Mouse (Mus musculus): ENCODE data around the gene Rgma. TPM values are rescaled to one million over a fixed set of nuclear protein-coding genes. Genes with fewer than 3 reads are reported as not detected.

Gene Rgma
- polyA plus RNA-seq, 1 experiment from 2014 or later = 4.8 TPM

DNA sequence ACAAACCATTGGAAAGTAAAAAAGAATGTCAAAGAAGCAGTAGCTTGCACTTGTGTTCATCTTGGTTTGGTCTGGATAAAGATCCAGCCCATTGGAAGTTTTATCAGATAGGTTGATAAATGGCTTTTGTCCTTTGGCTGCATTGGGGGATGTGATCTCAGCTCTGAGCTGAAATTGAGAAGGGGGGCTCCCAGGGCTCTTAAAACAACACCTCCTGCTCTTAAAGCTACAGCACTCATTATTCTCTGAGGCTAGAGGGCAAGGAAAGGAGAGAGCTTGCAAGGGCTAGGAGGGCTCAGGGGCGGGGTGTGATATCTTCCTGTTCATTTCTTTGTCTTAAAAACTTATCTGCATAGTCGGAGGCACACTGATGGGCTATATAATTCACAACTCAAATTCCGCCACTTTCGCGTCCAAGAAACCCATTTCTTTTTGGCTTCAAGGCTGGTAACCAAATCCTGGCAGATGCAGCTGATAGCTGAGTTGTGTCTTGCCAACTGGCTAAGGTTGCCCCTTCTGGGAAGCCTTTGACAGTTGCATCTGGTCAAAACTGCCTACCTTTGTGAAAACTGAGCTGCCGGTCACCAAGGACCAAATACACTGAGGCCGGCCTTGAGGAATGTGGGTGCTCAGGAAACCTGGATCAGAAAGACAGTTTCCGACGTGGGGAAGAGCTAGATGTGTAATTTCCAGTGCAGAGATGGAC lies 18.2 kb downstream of the Rgma start:
- peak overlapping the region; percentile 94 for H3K4me2 ChIP-seq (replicated peaks; ENCODE audit: low read depth, low read length)
- ATAC-seq = no peak
- H3K36me3 ChIP-seq (ENCODE audit: insufficient read depth, low read length) = no peaks in the 10 kb centered on the region
- H3K27me3 ChIP-seq (replicated peaks; ENCODE audit: insufficient read depth, low read length) = no peaks in the 10 kb centered on the region
- H3K9me3 ChIP-seq (ENCODE audit: low read length) = no peaks in the 10 kb centered on the region
- no peak for DNase-seq (ENCODE audit: low spot score)
- H3K9ac ChIP-seq (replicated peaks; ENCODE audit: low read depth) = no peak overlapping the region
- H3K27ac ChIP-seq (ENCODE audit: low read length) = no peak overlapping the region
- WGBS = 29% methylated on average over 9 of the region's 9 CpGs
- TF ChIP-seq CTCF (IDR thresholded peaks at IDR 0.05) (no peak), EP300 (IDR thresholded peaks at IDR 0.05) (no peak)
- H3K4me3 ChIP-seq (ENCODE audit: low read depth, low read length) = no peak overlapping the region
- peaks cover 7% of the 10 kb centered on the region for H3K4me1 ChIP-seq (ENCODE audit: insufficient read depth, low read depth, low read length)

- WGBS = 41% methylated on average over 4 of the region's 4 CpGs
- no peaks in the 10 kb centered on the region for H3K9me3 ChIP-seq (ENCODE audit: low read length)
- H3K4me1 ChIP-seq (ENCODE audit: insufficient read depth, low read depth, low read length) = peaks cover 11% of the 10 kb centered on the region
- no peak overlapping the region for H3K9ac ChIP-seq (replicated peaks; ENCODE audit: low read depth)
- H3K27me3 ChIP-seq (replicated peaks; ENCODE audit: insufficient read depth, low read length) = no peaks in the 10 kb centered on the region
- peak overlapping the region; percentile 94 for H3K4me2 ChIP-seq (replicated peaks; ENCODE audit: low read depth, low read length)
- H3K36me3 ChIP-seq (ENCODE audit: insufficient read depth, low read length) = no peaks in the 10 kb centered on the region
- no peak for TF ChIP-seq EP300 (IDR thresholded peaks at IDR 0.05)
- no peak for TF ChIP-seq CTCF (IDR thresholded peaks at IDR 0.05)
- no peak overlapping the region for H3K4me3 ChIP-seq (ENCODE audit: low read depth, low read length)
- H3K27ac ChIP-seq (ENCODE audit: low read length) = no peak overlapping the region
- DNase-seq (ENCODE audit: low spot score) = peak; percentile 46
- ATAC-seq = no peak
Measured at GRCm38 (mm10) chr7:73394013-73394409, 18.7 kb downstream of the Rgma start.

DNA sequence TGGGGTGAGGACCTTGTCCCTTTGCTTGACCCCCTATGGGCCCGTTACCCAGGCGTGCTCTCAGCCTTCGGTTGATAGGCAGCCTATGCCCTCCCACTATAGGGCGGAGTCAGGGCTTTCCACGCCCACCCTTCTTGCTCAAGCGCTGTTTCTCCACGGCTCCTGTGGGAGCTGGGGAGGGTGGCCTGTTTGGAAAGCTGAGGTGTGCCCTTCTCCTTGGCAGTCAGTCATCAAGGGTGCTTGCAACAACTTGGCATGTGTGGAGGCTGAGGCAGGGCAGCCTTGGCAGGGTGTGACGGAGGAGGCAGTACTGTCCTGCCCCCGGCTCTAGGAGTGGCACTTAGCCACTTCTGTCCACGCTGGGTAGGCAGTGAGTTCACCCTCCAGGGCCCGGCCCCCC lies 23.0 kb downstream of the Rgma start:
- Histone ChIP-seq H3K4me1 (ENCODE audit: insufficient read depth, low read depth, low read length) (peaks cover 10% of the 10 kb centered on the region; the same call in 1 of the 2 replicates), H3K36me3 (ENCODE audit: insufficient read depth, low read length) (no peaks in the 10 kb centered on the region), H3K27me3 (replicated peaks; ENCODE audit: insufficient read depth, low read length) (no peaks in the 10 kb centered on the region), H3K9me3 (ENCODE audit: low read length) (no peaks in the 10 kb centered on the region), H3K4me2 (replicated peaks; ENCODE audit: low read depth, low read length) (peak overlapping the region; percentile 62; the same call in 1 of the 2 replicates), H3K27ac (ENCODE audit: low read length) (peak overlapping the region; percentile 11; the same call in 1 of the 2 replicates), H3K9ac (replicated peaks; ENCODE audit: low read depth) (no peak overlapping the region), H3K4me3 (ENCODE audit: low read depth, low read length) (no peak overlapping the region)
- peak; percentile 75 for ATAC-seq
- peak; percentile 85 for DNase-seq (ENCODE audit: low spot score)
- WGBS = 12% methylated on average over 11 of the region's 11 CpGs
- TF ChIP-seq EP300 (IDR thresholded peaks at IDR 0.05) (no peak), CTCF (IDR thresholded peaks at IDR 0.05) (no peak)

GRCm38 (mm10) chr7:73398806-73399442 lies 23.6 kb downstream of the Rgma start:
- WGBS = 18% methylated on average over 19 of the region's 19 CpGs

GRCm38 (mm10) chr7:73399501-73400044 lies 24.3 kb downstream of the Rgma start:
- no peaks in the 10 kb centered on the region for H3K27me3 ChIP-seq (replicated peaks; ENCODE audit: insufficient read depth, low read length)
- H3K4me2 ChIP-seq (replicated peaks; ENCODE audit: low read depth, low read length) = peak overlapping the region; percentile 62
- ATAC-seq = peak; percentile 78
- no peaks in the 10 kb centered on the region for H3K36me3 ChIP-seq (ENCODE audit: insufficient read depth, low read length)
- DNase-seq (ENCODE audit: low spot score) = peak; percentile 91
- no peaks in the 10 kb centered on the region for H3K9me3 ChIP-seq (ENCODE audit: low read length)
- H3K27ac ChIP-seq (ENCODE audit: low read length) = peak overlapping the region; percentile 11; the same call in 1 of the 2 replicates
- TF ChIP-seq CTCF (IDR thresholded peaks at IDR 0.05) = peak; percentile 86
- 0 out of 2 replicates have a peak, but pooled peaks have one; percentile 39 for TF ChIP-seq EP300 (IDR thresholded peaks at IDR 0.05)
- 5% methylated on average over 19 of the region's 19 CpGs for WGBS
- H3K4me1 ChIP-seq (ENCODE audit: insufficient read depth, low read depth, low read length) = peaks cover 10% of the 10 kb centered on the region; the same call in 1 of the 2 replicates
- H3K9ac ChIP-seq (replicated peaks; ENCODE audit: low read depth) = no peak overlapping the region; the same call in 1 of the 2 replicates
- H3K4me3 ChIP-seq (ENCODE audit: low read depth, low read length) = peak overlapping the region; percentile 19; the same call in 1 of the 2 replicates

More at GRCm38 (mm10) chr7:73398806-73399442, 23.6 kb downstream of the Rgma start:
- Histone ChIP-seq H3K36me3 (ENCODE audit: insufficient read depth, low read length) (no peaks in the 10 kb centered on the region), H3K27me3 (replicated peaks; ENCODE audit: insufficient read depth, low read length) (no peaks in the 10 kb centered on the region), H3K4me3 (ENCODE audit: low read depth, low read length) (peak overlapping the region; percentile 19; the same call in 1 of the 2 replicates), H3K4me2 (replicated peaks; ENCODE audit: low read depth, low read length) (peak overlapping the region; percentile 62), H3K4me1 (ENCODE audit: insufficient read depth, low read depth, low read length) (peaks cover 10% of the 10 kb centered on the region; the same call in 1 of the 2 replicates), H3K9ac (replicated peaks; ENCODE audit: low read depth) (no peak overlapping the region; the same call in 1 of the 2 replicates), H3K27ac (ENCODE audit: low read length) (peak overlapping the region; percentile 11), H3K9me3 (ENCODE audit: low read length) (no peaks in the 10 kb centered on the region)
- TF ChIP-seq EP300 (IDR thresholded peaks at IDR 0.05) = no peak
- TF ChIP-seq CTCF (IDR thresholded peaks at IDR 0.05) = no peak
- ATAC-seq (no peak), DNase-seq (ENCODE audit: low spot score) (no peak)
